Comparison of ENCODE assay signal across 8 mouse cellular contexts in genomic region chr14:25377900-25378716, GRCm38 (mm10).
DNase-seq lines count a peak whose midpoint lies in the region; ATAC-seq and TF ChIP-seq lines count a peak whose summit lies in the region.

No protein-coding gene starts in this region.

- ATAC-seq in hindbrain, embryonic 13.5 days (ENCODE audit: low FRiP score), result peak; percentile 94

- peaks cover 4 to 16% of the 10 kb centered on the region in 2 experiments for H3K4me1 ChIP-seq in MEL (ENCODE audit: control insufficient read depth in 1 of 2, insufficient read depth in 2 of 2, low read length in 2 of 2)
- peaks cover 46% of the 10 kb centered on the region for H3K4me1 ChIP-seq in hindbrain, embryonic 13.5 days (replicated peaks)

- H3K79me2 ChIP-seq in MEL (ENCODE audit: control insufficient read depth, insufficient read depth, low read length, poor library complexity), result peaks cover 4% of the 10 kb centered on the region; the same call in 1 of the 2 replicates

- H3K4me3 ChIP-seq in MEL (ENCODE audit: control insufficient read depth in 1 of 2, insufficient read depth in 1 of 2, low read depth in 2 of 2, low read length in 2 of 2), result peak overlapping the region; percentile 69 to 99
- peak overlapping the region; percentile 40 for H3K4me3 ChIP-seq in hindbrain, embryonic 13.5 days

- no peak for TF ChIP-seq CTCF in MEL (IDR thresholded peaks at IDR 0.05 in 2 of 3, conservative IDR thresholded peaks at IDR 0.05 in 1 of 3; ENCODE audit: control insufficient read depth in 1 of 3, insufficient read depth in 1 of 3, low read depth in 2 of 3, low read length in 3 of 3, poor library complexity in 1 of 3, severe bottlenecking in 1 of 3)

- TF ChIP-seq RAD21 in MEL (IDR thresholded peaks at IDR 0.05; ENCODE audit: low read depth, low read length), result no peak

- peak; percentile 93 for DNase-seq in MEL (ENCODE audit: low read depth, low spot score)
- DNase-seq in cerebellum, adult 9-10 months, result peak; percentile 94
- DNase-seq in frontal cortex, postnatal 14 days (ENCODE audit: low spot score in 2 of 2), result peak; percentile 72 to 79
- DNase-seq in layer of hippocampus, postnatal 14 days (ENCODE audit: low spot score in 2 of 2), result peak; percentile 84 to 88
- DNase-seq in lung, postnatal 10 days, result peak; percentile 94
- DNase-seq in ovary, postnatal 36 days (ENCODE audit: low spot score), result peak; percentile 81
- DNase-seq in thymus, postnatal 14 days, result peak; percentile 92

- peak overlapping the region; percentile 83 for H3K9ac ChIP-seq in MEL (ENCODE audit: control insufficient read depth, low read depth, low read length, poor library complexity, severe bottlenecking)
- H3K9ac ChIP-seq in hindbrain, embryonic 13.5 days, result peak overlapping the region; percentile 80

- under 1% methylated on average over 51 of the region's 54 CpGs for WGBS in hindbrain, embryonic 13.5 days

- peak; percentile 48 to 65; a peak in 3 of 4 replicates for TF ChIP-seq POLR2A in MEL (IDR thresholded peaks at IDR 0.05; ENCODE audit: control insufficient read depth in 1 of 2, insufficient read depth in 1 of 2, low read depth in 1 of 2, low read length in 2 of 2, poor library complexity in 1 of 2)

- peak overlapping the region; percentile 65 for H3K27ac ChIP-seq in MEL (ENCODE audit: control insufficient read depth, low read depth, low read length)
- peak overlapping the region; percentile 100 for H3K27ac ChIP-seq in hindbrain, embryonic 13.5 days

- TF ChIP-seq EP300 in MEL (IDR thresholded peaks at IDR 0.05; ENCODE audit: low read depth in 1 of 2, low read length in 2 of 2), result peak in 1 of 2 experiments; percentile 15; a peak in 1 of 4 replicates

- H3K4me2 ChIP-seq in hindbrain, embryonic 13.5 days, result peak overlapping the region; percentile 65

- no peaks in the 10 kb centered on the region; a peak in 1 of 4 replicates for H3K36me3 ChIP-seq in MEL (ENCODE audit: control insufficient read depth in 1 of 2, insufficient read depth in 2 of 2, low read length in 2 of 2)
- H3K36me3 ChIP-seq in hindbrain, embryonic 13.5 days, result no peaks in the 10 kb centered on the region

- H3K27me3 ChIP-seq in MEL (ENCODE audit: control insufficient read depth in 1 of 2, insufficient read depth in 2 of 2, low read length in 2 of 2), result no peaks in the 10 kb centered on the region
- H3K27me3 ChIP-seq in hindbrain, embryonic 13.5 days, result no peaks in the 10 kb centered on the region; the same call in 1 of the 2 replicates

- no peaks in the 10 kb centered on the region for H3K9me3 ChIP-seq in MEL (replicated peaks; ENCODE audit: insufficient read depth, low read length)
- no peaks in the 10 kb centered on the region for H3K9me3 ChIP-seq in hindbrain, embryonic 13.5 days

TF ChIP-seq in MEL, 35 proteins besides CTCF, POLR2A, EP300 and RAD21:
- no peak for TF ChIP-seq MYB (IDR thresholded peaks at IDR 0.05; ENCODE audit: low read depth, low read length)
- peak; percentile 91 for TF ChIP-seq NRF1 (IDR thresholded peaks at IDR 0.05; ENCODE audit: insufficient read depth, low read depth, low read length, poor library complexity, severe bottlenecking)
- no peak for TF ChIP-seq GATA1 (IDR thresholded peaks at IDR 0.05; ENCODE audit: low read depth, low read length)
- TF ChIP-seq TCF12 (IDR thresholded peaks at IDR 0.05; ENCODE audit: low read depth, low read length), result peak; percentile 49; the same call in 1 of the 2 replicates
- peak; percentile 33; the same call in 1 of the 2 replicates for TF ChIP-seq MAX (IDR thresholded peaks at IDR 0.05; ENCODE audit: low read length)
- TF ChIP-seq NELFE (IDR thresholded peaks at IDR 0.05; ENCODE audit: low read depth, low read length), result peak; percentile 36
- no peak for TF ChIP-seq ZMIZ1 (IDR thresholded peaks at IDR 0.05; ENCODE audit: low read depth, low read length)
- no peak for TF ChIP-seq RCOR1 (IDR thresholded peaks at IDR 0.05; ENCODE audit: low read depth, low read length)
- TF ChIP-seq UBTF (IDR thresholded peaks at IDR 0.05; ENCODE audit: borderline replicate concordance, insufficient read depth, low read depth, low read length), result peak; percentile 62; the same call in 1 of the 2 replicates
- peak; percentile 68 for TF ChIP-seq HCFC1 (IDR thresholded peaks at IDR 0.05; ENCODE audit: low read depth, low read length)
- no peak for TF ChIP-seq USF1 (IDR thresholded peaks at IDR 0.05; ENCODE audit: low read depth, low read length)
- peak; percentile 61; the same call in 1 of the 2 replicates for TF ChIP-seq ETS1 (IDR thresholded peaks at IDR 0.05; ENCODE audit: low read depth, low read length)
- TF ChIP-seq POLR2AphosphoS5 (IDR thresholded peaks at IDR 0.05; ENCODE audit: borderline replicate concordance, low read depth, low read length), result no peak
- no peak for TF ChIP-seq GABPA (IDR thresholded peaks at IDR 0.05; ENCODE audit: low read depth, low read length)
- TF ChIP-seq TBP (IDR thresholded peaks at IDR 0.05; ENCODE audit: low read depth, low read length), result no peak; the same call in 1 of the 2 replicates
- TF ChIP-seq ELF1 (IDR thresholded peaks at IDR 0.05; ENCODE audit: low read depth, low read length), result peak; percentile 62
TF ChIP-seq in MEL: peak in this region for 8.

Comparison
In these comparisons a context has a peak if more than half of its experiments do, and no peak if none do; other contexts are left out.
1. Peak in every context shown above with its lines: DNase-seq, ATAC-seq, H3K4me3 ChIP-seq and H3K27ac ChIP-seq.